Mouse (Mus musculus): ENCODE measurements at regions not wholly inside any gene's neighbourhood (a gene's known extent, or its start where the extent isn't known, plus 50 kb on each side); places are given as distances from the start of the nearest gene placed in this dataset.

GRCm38 (mm10) chr9:33533101-33533810 lies 897.2 kb downstream of the Ets1 start:
- WGBS = 64% methylated on average over 1 of the region's 1 CpGs
- Histone ChIP-seq H3K36me3 (ENCODE audit: control insufficient read depth, insufficient read depth, low read length) (no peaks in the 10 kb centered on the region), H3K4me3 (ENCODE audit: low read depth, low read length) (no peak overlapping the region), H3K27ac (ENCODE audit: insufficient read depth, low read depth, low read length) (no peak overlapping the region), H3K27me3 (ENCODE audit: control insufficient read depth, insufficient read depth, low read length) (no peaks in the 10 kb centered on the region), H3K4me1 (ENCODE audit: control insufficient read depth, insufficient read depth, insufficient read length, low read length) (no peaks in the 10 kb centered on the region)
- no peak for TF ChIP-seq CTCF (IDR thresholded peaks at IDR 0.05; ENCODE audit: extremely low read depth, insufficient read length, insufficient replicate concordance, low read depth, low read length)
- no peak for TF ChIP-seq POLR2A (IDR thresholded peaks at IDR 0.05; ENCODE audit: low read depth, low read length)

- 60% methylated on average over 5 of the region's 5 CpGs for WGBS
- Histone ChIP-seq H3K27me3 (ENCODE audit: control insufficient read depth, insufficient read depth, low read length) (no peaks in the 10 kb centered on the region), H3K27ac (ENCODE audit: insufficient read depth, low read depth, low read length) (no peak overlapping the region), H3K4me3 (ENCODE audit: low read depth, low read length) (no peak overlapping the region), H3K36me3 (ENCODE audit: control insufficient read depth, insufficient read depth, low read length) (no peaks in the 10 kb centered on the region), H3K4me1 (ENCODE audit: control insufficient read depth, insufficient read depth, insufficient read length, low read length) (no peaks in the 10 kb centered on the region)
- TF ChIP-seq POLR2A (IDR thresholded peaks at IDR 0.05; ENCODE audit: low read depth, low read length) = no peak
- no peak for TF ChIP-seq CTCF (IDR thresholded peaks at IDR 0.05; ENCODE audit: extremely low read depth, insufficient read length, insufficient replicate concordance, low read depth, low read length)
Observed at GRCm38 (mm10) chr9:33543301-33543700, 907.3 kb downstream of the Ets1 start.

DNA sequence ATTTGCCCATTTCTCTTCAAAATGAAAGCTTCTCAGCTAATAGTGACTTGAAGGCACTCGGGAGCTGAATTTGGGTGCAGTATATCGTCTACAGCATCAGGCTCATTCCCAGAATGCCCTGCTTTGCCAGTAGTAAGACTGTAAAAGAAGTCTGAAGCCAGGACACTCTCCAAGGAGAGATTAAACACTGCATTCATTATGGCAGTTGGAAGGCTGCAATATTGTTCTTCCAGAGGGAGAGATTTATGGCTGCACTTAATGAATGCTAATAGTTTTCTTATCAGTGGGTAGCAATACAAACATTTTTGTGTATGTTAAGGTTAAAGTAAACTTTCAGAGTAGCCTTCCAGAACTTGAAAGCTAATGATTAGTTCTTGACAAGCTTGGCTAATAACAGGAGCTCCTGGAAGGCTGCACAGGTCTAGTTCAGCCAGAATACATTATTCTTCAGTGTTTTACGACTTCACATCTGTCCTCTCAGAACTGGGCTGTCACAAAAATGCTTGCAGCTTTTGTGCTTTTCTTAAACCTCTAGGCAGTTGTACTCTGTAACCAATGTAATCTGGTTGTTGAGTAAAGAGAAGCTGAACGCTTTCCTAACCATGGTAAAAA lies 910.2 kb downstream of the Ets1 start:
- no peaks in the 10 kb centered on the region for H3K4me1 ChIP-seq (ENCODE audit: control insufficient read depth, insufficient read depth, insufficient read length, low read length)
- WGBS = 29% methylated on average over 4 of the region's 4 CpGs
- TF ChIP-seq POLR2A (IDR thresholded peaks at IDR 0.05; ENCODE audit: low read depth, low read length) (no peak), CTCF (IDR thresholded peaks at IDR 0.05; ENCODE audit: extremely low read depth, insufficient read length, insufficient replicate concordance, low read depth, low read length) (no peak)
- H3K27ac ChIP-seq (ENCODE audit: insufficient read depth, low read depth, low read length) = no peak overlapping the region
- H3K27me3 ChIP-seq (ENCODE audit: control insufficient read depth, insufficient read depth, low read length) = no peaks in the 10 kb centered on the region
- H3K4me3 ChIP-seq (ENCODE audit: low read depth, low read length) = no peak overlapping the region
- no peaks in the 10 kb centered on the region for H3K36me3 ChIP-seq (ENCODE audit: control insufficient read depth, insufficient read depth, low read length)

- Histone ChIP-seq H3K4me1 (ENCODE audit: control insufficient read depth, insufficient read depth, insufficient read length, low read length) (no peaks in the 10 kb centered on the region), H3K36me3 (ENCODE audit: control insufficient read depth, insufficient read depth, low read length) (no peaks in the 10 kb centered on the region), H3K27ac (ENCODE audit: insufficient read depth, low read depth, low read length) (no peak overlapping the region), H3K4me3 (ENCODE audit: low read depth, low read length) (no peak overlapping the region), H3K27me3 (ENCODE audit: control insufficient read depth, insufficient read depth, low read length) (no peaks in the 10 kb centered on the region)
- TF ChIP-seq POLR2A (IDR thresholded peaks at IDR 0.05; ENCODE audit: low read depth, low read length) = no peak
- no peak for TF ChIP-seq CTCF (IDR thresholded peaks at IDR 0.05; ENCODE audit: extremely low read depth, insufficient read length, insufficient replicate concordance, low read depth, low read length)
- WGBS = 83% methylated on average over 5 of the region's 5 CpGs
Observed at GRCm38 (mm10) chr9:33549395-33549794, 913.4 kb downstream of the Ets1 start.

GRCm38 (mm10) chr9:33571990-33572389 lies 913.7 kb upstream of the Kirrel3 start:
- no peak overlapping the region for H3K27ac ChIP-seq (ENCODE audit: insufficient read depth, low read depth, low read length)
- no peak for TF ChIP-seq CTCF (IDR thresholded peaks at IDR 0.05; ENCODE audit: extremely low read depth, insufficient read length, insufficient replicate concordance, low read depth, low read length)
- TF ChIP-seq POLR2A (IDR thresholded peaks at IDR 0.05; ENCODE audit: low read depth, low read length) = no peak
- H3K4me1 ChIP-seq (ENCODE audit: control insufficient read depth, insufficient read depth, insufficient read length, low read length) = no peaks in the 10 kb centered on the region
- no peaks in the 10 kb centered on the region for H3K27me3 ChIP-seq (ENCODE audit: control insufficient read depth, insufficient read depth, low read length)
- no peaks in the 10 kb centered on the region for H3K36me3 ChIP-seq (ENCODE audit: control insufficient read depth, insufficient read depth, low read length)
- 81% methylated on average over 2 of the region's 2 CpGs for WGBS
- no peak overlapping the region for H3K4me3 ChIP-seq (ENCODE audit: low read depth, low read length)

GRCm38 (mm10) chr9:33611511-33611910 lies 874.2 kb upstream of the Kirrel3 start:
- TF ChIP-seq CTCF (IDR thresholded peaks at IDR 0.05; ENCODE audit: extremely low read depth, insufficient read length, insufficient replicate concordance, low read depth, low read length) (no peak), POLR2A (IDR thresholded peaks at IDR 0.05; ENCODE audit: low read depth, low read length) (no peak)

GRCm38 (mm10) chr9:33624378-33624777 lies 861.3 kb upstream of the Kirrel3 start:
- Histone ChIP-seq H3K27ac (ENCODE audit: insufficient read depth, low read depth, low read length) (no peak overlapping the region), H3K4me1 (ENCODE audit: control insufficient read depth, insufficient read depth, insufficient read length, low read length) (no peaks in the 10 kb centered on the region), H3K36me3 (ENCODE audit: control insufficient read depth, insufficient read depth, low read length) (no peaks in the 10 kb centered on the region), H3K27me3 (ENCODE audit: control insufficient read depth, insufficient read depth, low read length) (no peaks in the 10 kb centered on the region), H3K4me3 (ENCODE audit: low read depth, low read length) (no peak overlapping the region)
- no peak for TF ChIP-seq CTCF (IDR thresholded peaks at IDR 0.05; ENCODE audit: extremely low read depth, insufficient read length, insufficient replicate concordance, low read depth, low read length)
- TF ChIP-seq POLR2A (IDR thresholded peaks at IDR 0.05; ENCODE audit: low read depth, low read length) = no peak
- 71% methylated on average over 1 of the region's 1 CpGs for WGBS

More at GRCm38 (mm10) chr9:33611511-33611910, 874.2 kb upstream of the Kirrel3 start:
- Histone ChIP-seq H3K27ac (ENCODE audit: insufficient read depth, low read depth, low read length) (no peak overlapping the region), H3K4me3 (ENCODE audit: low read depth, low read length) (no peak overlapping the region), H3K27me3 (ENCODE audit: control insufficient read depth, insufficient read depth, low read length) (no peaks in the 10 kb centered on the region), H3K36me3 (ENCODE audit: control insufficient read depth, insufficient read depth, low read length) (no peaks in the 10 kb centered on the region), H3K4me1 (ENCODE audit: control insufficient read depth, insufficient read depth, insufficient read length, low read length) (no peaks in the 10 kb centered on the region)
- 69% methylated on average over 1 of the region's 1 CpGs for WGBS
